Mouse (Mus musculus) bone marrow macrophage, adult 2 months (primary cell): ENCODE measurements at regions not wholly inside any gene's neighbourhood (a gene's known extent, or its start where the extent isn't known, plus 50 kb on each side); places are given as distances from the start of the nearest gene placed in this dataset.

Source experiments
- CTCF ChIP-seq: IDR thresholded peaks from 2 replicates; pipeline ENCODE4 v1.5.1; 2012; ENCODE audit warnings: low read depth, mild to moderate bottlenecking, low read length, moderate library complexity
- POLR2A ChIP-seq: IDR thresholded peaks from 2 replicates; pipeline ENCODE4 v1.6.1; 2012; ENCODE audit warnings: mild to moderate bottlenecking, low read depth, low read length, borderline replicate concordance

- TF ChIP-seq CTCF (no peak), POLR2A (no peak)
Measured at GRCm38 (mm10) chr3:66537106-66537893, 240.7 kb upstream of the Veph1 start.
